8 mouse cellular contexts compared by ENCODE assay signal in genomic region chr3:97298856-97299465, GRCm38 (mm10). TPM values are rescaled to one million over a fixed set of nuclear protein-coding genes. Genes with fewer than 3 reads are reported as not detected.
DNase-seq lines count a peak whose midpoint lies in the region; ATAC-seq and TF ChIP-seq lines count a peak whose summit lies in the region.

No protein-coding gene starts in this region.

- peaks cover 28% of the 10 kb centered on the region for H3K4me1 ChIP-seq in hindbrain, embryonic 12.5 days

- H3K27ac ChIP-seq in hindbrain, embryonic 12.5 days, result peak overlapping the region; percentile 98

- H3K4me3 ChIP-seq in hindbrain, embryonic 12.5 days, result no peak overlapping the region

- TF ChIP-seq POLR2A in brain, embryonic 14.5 days (IDR thresholded peaks at IDR 0.05; ENCODE audit: borderline replicate concordance, extremely low read depth, insufficient read depth, insufficient read length, poor library complexity, severe bottlenecking), result no peak

- H3K9me3 ChIP-seq in hindbrain, embryonic 12.5 days (replicated peaks), result no peaks in the 10 kb centered on the region

- H3K4me2 ChIP-seq in hindbrain, embryonic 12.5 days (replicated peaks), result peak overlapping the region; percentile 87

- 23% methylated on average over 10 of the region's 10 CpGs for WGBS in hindbrain, embryonic 12.5 days

- no peak for TF ChIP-seq CTCF in brain, embryonic 14.5 days (IDR thresholded peaks at IDR 0.05; ENCODE audit: borderline replicate concordance, extremely low read depth, insufficient read depth, insufficient read length)

- no peaks in the 10 kb centered on the region for H3K36me3 ChIP-seq in hindbrain, embryonic 12.5 days

- H3K9ac ChIP-seq in hindbrain, embryonic 12.5 days, result 0 out of 2 replicates have a peak overlapping the region, but pooled peaks have one; percentile 18

- DNase-seq in cerebellum, adult 9-10 months, result peak; percentile 26
- no peak for DNase-seq in cerebellum, adult 18-20 months
- peak; percentile 87 for DNase-seq in brain, embryonic 14.5 days (ENCODE audit: low read depth)
- peak; percentile 75 for DNase-seq in mesoderm, embryonic 11.5 days (ENCODE audit: low read depth, low spot score)
- DNase-seq in ovary, postnatal 36 days (ENCODE audit: low spot score), result no peak
- no peak for DNase-seq in gastrocnemius, adult 8-10 months (ENCODE audit: low spot score in 2 of 2)

- H3K27me3 ChIP-seq in hindbrain, embryonic 12.5 days, result no peaks in the 10 kb centered on the region

- no peak for ATAC-seq in hindbrain, embryonic 12.5 days (ENCODE audit: low FRiP score)
- no peak for ATAC-seq in granulocyte monocyte progenitor cell, adult 5-6 weeks (replicated peaks; ENCODE audit: poor library complexity, severe bottlenecking)

RNA-seq across cellular contexts. Expression of gene Bcl9, which starts 1.2 kb away (rescaled TPM):
- polyA plus RNA-seq in brain, embryonic 14.5 days (2012; rRNA removed), result 37.4 and 77.8 TPM in 2 replicates
- 72.8 and 82.3 TPM in 2 replicates for polyA plus RNA-seq in hindbrain, embryonic 12.5 days (2016; fragmentation: Nextera tagmentation; extraction: Ambion mirVana)
- total RNA-seq in gastrocnemius, adult 8-10 months (2022), result 1 to 10 TPM; 1.9 to 4.9 (median 3.6) TPM
- 25.3 and 43.8 TPM in 2 replicates for total RNA-seq in granulocyte monocyte progenitor cell, adult 5-6 weeks (2014; fragmentation: Nextera tagmentation)
- 3.5 and 6.2 TPM in 2 replicates for total RNA-seq in granulocyte monocyte progenitor cell, adult 5-6 weeks (2017)

Comparison
In these comparisons a context has a peak if more than half of its experiments do, and no peak if none do; other contexts are left out.
1. DNase-seq: peak in cerebellum, adult 9-10 months (single experiment), brain, embryonic 14.5 days (single experiment) and mesoderm, embryonic 11.5 days (single experiment); none in cerebellum, adult 18-20 months (0 of 2), ovary, postnatal 36 days (single experiment) and gastrocnemius, adult 8-10 months (0 of 2).